In the genomic region with DNA sequence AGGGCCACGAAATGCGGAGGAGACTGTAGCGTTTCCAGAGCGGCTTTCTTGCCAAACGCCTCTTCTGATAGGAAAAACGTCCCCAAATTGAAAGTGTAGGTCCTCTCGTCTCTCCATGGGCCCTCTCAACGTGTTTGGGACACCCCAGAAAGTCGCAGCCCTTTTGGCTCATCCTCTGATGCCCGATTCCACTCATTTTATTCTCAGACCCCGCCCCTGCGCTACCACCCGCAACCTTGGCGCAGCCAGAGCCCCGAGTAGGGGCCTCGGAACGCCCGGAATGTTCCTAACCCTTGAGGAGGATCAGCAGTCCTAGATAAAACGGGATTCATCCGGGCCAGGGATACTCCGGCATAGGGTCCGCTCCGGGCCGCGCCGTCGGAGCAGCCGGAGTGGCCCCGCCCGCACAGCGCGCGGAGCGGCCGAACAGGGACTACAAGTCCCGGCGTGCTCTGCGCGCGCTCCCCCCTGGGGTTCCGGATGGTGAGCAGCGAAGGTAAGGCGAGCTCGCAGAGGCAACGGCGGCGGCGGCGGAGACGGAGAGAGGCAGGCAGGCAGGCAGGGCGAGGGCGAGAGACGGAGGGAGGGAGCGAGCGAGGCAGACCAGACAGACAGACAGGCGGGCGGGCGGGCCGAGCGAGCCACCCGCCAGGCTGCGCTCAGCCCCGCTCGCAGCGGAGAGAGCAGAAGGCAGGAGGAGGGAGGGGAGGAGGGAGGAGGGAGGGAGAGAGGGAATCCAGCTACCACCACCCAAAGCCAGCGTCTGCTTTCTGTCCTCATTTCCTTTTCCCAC, we compare ENCODE assay signal across 8 mouse cellular contexts. TPM values are rescaled to one million over a fixed set of nuclear protein-coding genes. Genes with fewer than 3 reads are reported as not detected.
DNase-seq lines count a peak whose midpoint lies in the region; ATAC-seq and TF ChIP-seq lines count a peak whose summit lies in the region.

Ahdc1 (plus strand) TSS at position 233 of the 793 bp plus-strand sequence.

- H3K9me3 ChIP-seq in ES-E14 (ENCODE audit: control insufficient read depth, insufficient read depth, low read depth, low read length), result no peaks in the 10 kb centered on the region
- H3K9me3 ChIP-seq in forebrain, embryonic 15.5 days, result no peaks in the 10 kb centered on the region
- H3K9me3 ChIP-seq in liver, postnatal 0 days (ENCODE audit: low read length), result no peaks in the 10 kb centered on the region
- no peaks in the 10 kb centered on the region for H3K9me3 ChIP-seq in neural tube, embryonic 13.5 days

- H3K27ac ChIP-seq in ES-E14 (ENCODE audit: insufficient read depth, low read depth, low read length, poor library complexity, severe bottlenecking), result peak within 1 kb of the TSS; percentile 22; the same call in 1 of the 2 replicates
- peak within 1 kb of the TSS; percentile 98 for H3K27ac ChIP-seq in forebrain, embryonic 15.5 days (replicated peaks)
- H3K27ac ChIP-seq in liver, postnatal 0 days (ENCODE audit: low read depth), result peak within 1 kb of the TSS; percentile 78
- peak within 1 kb of the TSS; percentile 98 for H3K27ac ChIP-seq in neural tube, embryonic 13.5 days (replicated peaks)

- TF ChIP-seq CTCF in liver, postnatal 0 days (IDR thresholded peaks at IDR 0.05; ENCODE audit: low read depth), result peak; percentile 17

- H3K4me1 ChIP-seq in ES-E14 (ENCODE audit: control insufficient read depth in 2 of 2, insufficient read depth in 2 of 2, low read length in 2 of 2, poor library complexity in 1 of 2), result peaks cover 2 to 37% of the 10 kb centered on the region in 2 experiments; a peak in 2 of 4 replicates
- H3K4me1 ChIP-seq in forebrain, embryonic 15.5 days, result peaks cover 43% of the 10 kb centered on the region
- peaks cover 24% of the 10 kb centered on the region for H3K4me1 ChIP-seq in liver, postnatal 0 days (ENCODE audit: insufficient read depth)
- peaks cover 44% of the 10 kb centered on the region for H3K4me1 ChIP-seq in neural tube, embryonic 13.5 days (replicated peaks)

- WGBS in forebrain, embryonic 15.5 days, result under 1% methylated on average over 54 of the region's 66 CpGs
- WGBS in liver, postnatal 0 days (ENCODE audit: insufficient replicate concordance), result 1% methylated on average over 66 of the region's 66 CpGs
- WGBS in neural tube, embryonic 13.5 days, result 1% methylated on average over 66 of the region's 66 CpGs

- H3K4me3 ChIP-seq in ES-E14 (ENCODE audit: insufficient read depth in 1 of 2, low read depth in 1 of 2, low read length in 2 of 2, poor library complexity in 1 of 2, severe bottlenecking in 1 of 2), result peak within 1 kb of the TSS; percentile 77 to 84
- peak within 1 kb of the TSS; percentile 98 for H3K4me3 ChIP-seq in forebrain, embryonic 15.5 days
- H3K4me3 ChIP-seq in liver, postnatal 0 days (ENCODE audit: low read depth, low read length), result peak within 1 kb of the TSS; percentile 84
- peak within 1 kb of the TSS; percentile 98 for H3K4me3 ChIP-seq in neural tube, embryonic 13.5 days

- H3K27me3 ChIP-seq in forebrain, embryonic 15.5 days, result peaks cover 12% of the 10 kb centered on the region
- H3K27me3 ChIP-seq in liver, postnatal 0 days (ENCODE audit: insufficient read depth, low read length), result peaks cover 14% of the 10 kb centered on the region
- H3K27me3 ChIP-seq in neural tube, embryonic 13.5 days, result peaks cover 18% of the 10 kb centered on the region

- peak within 1 kb of the TSS; percentile 85 for H3K9ac ChIP-seq in ES-E14 (ENCODE audit: insufficient read depth, low read depth, low read length, poor library complexity, severe bottlenecking)
- H3K9ac ChIP-seq in forebrain, embryonic 15.5 days (replicated peaks), result peak within 1 kb of the TSS; percentile 99
- H3K9ac ChIP-seq in liver, postnatal 0 days (replicated peaks), result peak within 1 kb of the TSS; percentile 75
- H3K9ac ChIP-seq in neural tube, embryonic 13.5 days, result peak within 1 kb of the TSS; percentile 100

- ATAC-seq in forebrain, embryonic 15.5 days (replicated peaks), result peak; percentile 83
- ATAC-seq in liver, postnatal 0 days, result peak; percentile 88
- peak; percentile 80 for ATAC-seq in neural tube, embryonic 13.5 days (ENCODE audit: low read depth)

- peak within 1 kb of the TSS; percentile 94 for H3K4me2 ChIP-seq in forebrain, embryonic 15.5 days (replicated peaks)
- peak within 1 kb of the TSS; percentile 95 for H3K4me2 ChIP-seq in liver, postnatal 0 days (ENCODE audit: low read depth, low read length)
- H3K4me2 ChIP-seq in neural tube, embryonic 13.5 days, result peak within 1 kb of the TSS; percentile 99

- DNase-seq in ES-E14 (ENCODE audit: low read depth, low spot score), result peak; percentile 88
- DNase-seq in cerebellum, adult 11 months, result peak; percentile 92
- peak; percentile 93 to 95 for DNase-seq in heart, postnatal 14 days
- DNase-seq in layer of hippocampus, adult 11-12 months (ENCODE audit: low spot score), result peak; percentile 93
- DNase-seq in liver, postnatal 0 days, result peak; percentile 94
- DNase-seq in telencephalon, adult 2 months (ENCODE audit: low read depth, low spot score), result peak; percentile 83

- no peak for TF ChIP-seq EP300 in liver, postnatal 0 days (IDR thresholded peaks at IDR 0.05; ENCODE audit: low read depth)

- no peaks in the 10 kb centered on the region for H3K36me3 ChIP-seq in ES-E14 (ENCODE audit: control insufficient read depth, insufficient read depth, low read length, poor library complexity, severe bottlenecking)
- no peaks in the 10 kb centered on the region for H3K36me3 ChIP-seq in forebrain, embryonic 15.5 days
- no peaks in the 10 kb centered on the region for H3K36me3 ChIP-seq in liver, postnatal 0 days (replicated peaks; ENCODE audit: insufficient read depth, low read length)
- H3K36me3 ChIP-seq in neural tube, embryonic 13.5 days, result no peaks in the 10 kb centered on the region

- in situ Hi-C loops in ES-E14 (cut with MboI; ENCODE audit: low sequenced_read_pairs in 2 of 2, unreplicated experiment in 2 of 2), result loop anchor here in 1 of 2 experiments (25.0 kb wide), 1 partner anchor 276 kb away; the partner anchor contains the start of gene Tmem222

- intact Hi-C loops in heart, postnatal 14 days (cut with DNase I), result loop anchor here (1.0 to 10.0 kb wide), 4 partner anchors 104 to 198 kb away; partner anchors contain the start of gene Wasf2

TF ChIP-seq in ES-E14, 5 proteins besides CTCF, POLR2A, EP300 and RAD21:
- TF ChIP-seq MAFK (IDR thresholded peaks at IDR 0.05; ENCODE audit: insufficient read depth, low read depth, low read length) (no peak), HCFC1 (IDR thresholded peaks at IDR 0.05; ENCODE audit: borderline replicate concordance, insufficient read depth, low read length) (peak; percentile 92)
TF ChIP-seq in ES-E14: peak in this region for 1.

RNA-seq across cellular contexts. Expression of gene Ahdc1, which starts in this region (rescaled TPM):
- 61.8 and 88.9 TPM in 2 replicates for total RNA-seq in ES-E14 (2012; rRNA removed)
- 14.2 and 17.0 TPM in 2 replicates for polyA plus RNA-seq in forebrain, embryonic 15.5 days (2015; fragmentation: Nextera tagmentation; extraction: Ambion mirVana)
- total RNA-seq in heart, postnatal 14 days (2021), result 10 to 100 TPM; 55.2 to 59.1 TPM
- 0.76 and 0.87 TPM in 2 replicates for polyA plus RNA-seq in liver, postnatal 0 days (2015; fragmentation: Nextera tagmentation; extraction: Ambion mirVana)
- polyA plus RNA-seq in neural tube, embryonic 13.5 days (2015; fragmentation: Nextera tagmentation; extraction: Ambion mirVana), result 9.4 and 9.9 TPM in 2 replicates

Comparison
In these comparisons a context has a peak if more than half of its experiments do, and no peak if none do; other contexts are left out.
1. Peak in every context shown above with its lines: DNase-seq, ATAC-seq, H3K4me3 ChIP-seq and H3K27ac ChIP-seq.
2. Peak in DNase-seq, ATAC-seq, H3K4me3 ChIP-seq, H3K27ac ChIP-seq, H3K9ac ChIP-seq and H3K4me2 ChIP-seq in liver, postnatal 0 days; RNA of the gene not detected or under 1 TPM.
3. H3K27ac ChIP-seq: peak in every context shown above with its lines; median percentile 98 in forebrain, embryonic 15.5 days; 98 in neural tube, embryonic 13.5 days; 78 in liver, postnatal 0 days; 22 in ES-E14.